Mouse (Mus musculus) B cell, adult 2 months (primary cell): Measurements from ENCODE around the gene Cracr2b.

Experiments
- DNase-seq, 2 experiments: peaks; one replicate each; pipeline ENCODE4 v3.0.0; 2022

Cracr2b gene

DNA sequence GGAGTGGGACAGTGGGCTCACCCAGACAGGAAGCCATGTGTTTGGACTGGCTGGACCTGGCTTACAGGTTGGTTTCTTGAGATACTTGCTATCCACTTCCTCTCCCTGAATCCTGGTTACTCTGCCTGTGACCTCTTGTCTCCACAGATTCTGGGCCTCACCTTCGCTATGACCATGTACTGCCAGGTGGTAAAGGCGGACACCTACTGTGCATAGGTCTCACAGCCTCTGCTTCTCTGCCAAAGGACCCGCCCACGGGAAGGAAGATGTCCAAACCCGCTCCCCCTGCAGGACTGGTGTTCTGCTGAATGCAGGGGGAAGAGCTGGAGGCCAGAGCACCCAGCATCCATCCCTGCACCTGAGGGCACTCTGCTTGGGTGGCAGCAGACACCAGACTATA is 31.8 kb downstream of the Cracr2b start:
- DNase-seq: no peak

DNA sequence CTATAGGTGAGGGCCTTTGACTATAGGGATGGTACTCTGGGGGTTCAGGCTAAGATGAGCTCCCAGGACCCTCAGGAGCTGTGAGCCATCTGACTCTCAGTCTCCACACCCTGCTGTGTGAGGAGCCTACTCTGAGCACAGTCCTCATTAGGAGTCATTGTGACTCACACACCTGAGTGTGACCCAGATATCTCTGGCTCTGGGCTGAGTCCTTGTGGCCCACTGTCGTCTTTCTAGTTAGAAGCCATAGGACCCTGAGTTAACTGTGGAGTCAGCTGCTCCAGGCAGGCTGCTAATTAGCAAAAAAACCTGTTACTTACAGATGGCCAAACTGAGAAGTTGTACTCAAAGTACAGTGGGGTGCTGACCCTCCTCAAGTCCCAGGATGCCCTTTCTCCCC is 32.8 kb downstream of the Cracr2b start:
- no peak for DNase-seq

DNA sequence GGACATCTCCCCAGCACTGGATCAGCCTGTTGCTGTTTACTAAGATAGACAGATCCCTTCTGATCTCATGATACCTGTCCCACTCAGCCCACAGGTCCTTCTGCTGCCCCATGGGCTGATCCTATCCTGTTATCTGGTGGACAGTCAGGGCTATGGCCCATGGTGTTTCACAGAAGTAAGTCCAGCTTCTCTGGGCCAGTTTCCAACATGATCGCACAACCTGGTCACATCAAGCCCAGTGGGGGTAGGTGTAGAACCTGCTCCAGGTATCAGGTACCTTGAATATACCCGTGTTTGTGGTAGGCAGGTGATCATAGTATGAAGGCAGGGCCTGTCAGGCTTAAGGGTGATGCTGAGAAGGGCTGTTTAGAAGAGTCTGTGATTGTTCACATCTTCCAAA is 34.5 kb downstream of the Cracr2b start:
- DNase-seq: no peak

DNA sequence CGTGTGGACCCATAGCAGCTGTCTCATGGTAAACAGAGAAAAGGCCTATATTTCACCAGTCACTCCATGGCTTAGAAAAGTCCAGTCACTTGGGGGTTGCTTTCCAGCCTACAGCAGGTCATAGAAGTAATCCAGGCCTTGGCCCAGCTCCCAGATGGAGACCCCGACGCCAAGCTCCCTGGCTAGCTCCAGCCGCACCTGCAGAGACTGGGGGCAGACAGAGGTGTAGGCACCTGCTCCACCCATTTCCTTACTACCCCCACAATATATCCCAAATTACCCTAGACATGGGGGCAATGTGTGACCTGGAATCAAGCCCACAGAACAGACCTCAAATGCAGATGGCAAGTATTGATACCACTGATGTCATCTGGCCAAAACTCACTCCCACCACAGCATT is 35.0 kb downstream of the Cracr2b start:
- DNase-seq: no peak

DNA sequence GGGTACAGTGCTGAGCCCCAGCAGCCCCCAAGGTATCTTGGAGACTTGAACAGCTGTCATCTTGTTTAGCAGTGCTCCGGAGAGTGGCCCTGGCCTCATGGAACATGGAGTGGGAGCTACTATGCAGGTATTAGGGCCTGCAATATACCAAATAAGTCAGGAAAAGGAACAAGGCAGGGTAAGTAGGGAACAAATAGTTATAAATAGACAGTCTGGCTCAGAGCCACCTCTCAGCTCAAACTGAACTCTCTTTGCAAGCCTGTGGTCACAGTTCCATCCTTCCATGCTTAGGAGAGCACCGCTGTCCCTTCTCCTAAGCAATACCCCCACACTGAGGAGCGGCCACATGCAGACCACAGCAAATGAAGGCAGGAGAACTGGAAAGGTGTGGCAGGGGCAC is 36.7 kb downstream of the Cracr2b start:
- no peak for DNase-seq

DNA sequence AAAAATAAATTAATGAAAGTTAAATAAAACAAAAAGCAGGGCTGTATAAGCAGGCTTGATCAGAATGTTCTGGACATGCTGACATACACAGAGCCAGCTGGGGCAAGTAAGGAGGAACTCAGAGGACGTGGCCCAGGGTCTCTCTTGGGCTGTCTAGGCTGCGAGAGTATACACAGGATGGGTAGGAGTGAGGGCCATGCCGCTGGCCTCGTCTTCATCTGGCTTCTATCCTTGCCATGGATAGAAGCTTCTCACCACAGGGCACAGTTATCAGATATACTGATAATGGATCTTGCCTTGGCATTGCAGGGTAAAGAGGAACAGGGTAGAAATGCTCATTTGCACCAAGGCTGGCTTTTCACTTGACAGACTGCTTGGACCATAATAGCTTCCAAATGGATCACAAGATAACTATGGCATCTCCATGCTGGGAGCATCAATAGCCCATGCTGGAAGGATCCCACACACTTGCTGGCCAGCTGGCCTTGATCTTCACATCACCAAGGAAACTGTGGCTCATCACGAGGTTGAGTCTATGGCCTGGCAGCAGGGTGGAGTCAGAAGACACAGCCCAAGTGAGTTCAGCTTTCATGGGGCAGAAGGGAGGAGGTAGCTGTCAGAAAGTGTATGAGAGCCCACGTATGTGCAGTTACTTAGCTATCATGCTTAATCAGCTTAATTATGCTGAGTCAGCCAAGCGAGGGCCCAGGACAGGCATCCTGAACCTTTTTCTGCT is 41.1 kb downstream of the Cracr2b start:
- DNase-seq: no peak

DNA sequence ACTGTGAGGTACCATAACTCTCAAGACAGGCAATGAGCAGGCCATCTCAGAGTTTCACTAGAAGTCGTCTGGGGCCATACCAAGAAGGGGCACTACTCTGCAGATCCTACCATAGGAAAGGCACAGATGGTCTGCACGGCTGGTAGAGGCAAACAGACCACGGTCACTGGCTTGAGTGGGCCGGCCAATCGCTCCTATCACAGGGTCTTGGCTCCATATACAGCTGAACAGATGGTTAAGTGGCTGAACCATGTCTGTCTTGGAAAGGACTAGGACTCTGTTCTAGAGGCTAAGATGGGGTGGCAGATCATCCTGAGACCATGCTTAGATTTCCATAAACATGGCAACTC is 41.6 kb downstream of the Cracr2b start:
- DNase-seq: no peak

DNA sequence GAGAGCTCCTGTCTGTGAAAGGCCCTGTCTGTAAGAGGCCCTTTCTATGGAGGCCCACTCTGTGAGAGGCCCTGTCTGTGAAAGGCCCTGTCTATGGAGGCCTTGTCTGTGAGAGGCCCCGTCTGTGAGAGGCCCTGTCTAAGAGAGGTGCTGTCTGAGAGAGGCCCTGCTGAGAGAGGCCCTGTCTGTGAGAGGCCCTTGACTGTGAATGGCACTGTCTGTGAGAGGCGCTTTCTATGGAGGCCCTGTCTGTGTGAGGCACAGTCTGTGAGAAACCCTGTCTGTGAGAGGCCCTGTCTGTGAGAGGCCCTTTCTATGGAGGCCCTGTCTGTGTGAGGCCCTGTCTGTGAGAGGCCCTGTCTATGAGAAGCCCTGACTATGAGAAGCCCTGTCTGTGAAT is 45.4 kb downstream of the Cracr2b start:
- DNase-seq: no peak

DNA sequence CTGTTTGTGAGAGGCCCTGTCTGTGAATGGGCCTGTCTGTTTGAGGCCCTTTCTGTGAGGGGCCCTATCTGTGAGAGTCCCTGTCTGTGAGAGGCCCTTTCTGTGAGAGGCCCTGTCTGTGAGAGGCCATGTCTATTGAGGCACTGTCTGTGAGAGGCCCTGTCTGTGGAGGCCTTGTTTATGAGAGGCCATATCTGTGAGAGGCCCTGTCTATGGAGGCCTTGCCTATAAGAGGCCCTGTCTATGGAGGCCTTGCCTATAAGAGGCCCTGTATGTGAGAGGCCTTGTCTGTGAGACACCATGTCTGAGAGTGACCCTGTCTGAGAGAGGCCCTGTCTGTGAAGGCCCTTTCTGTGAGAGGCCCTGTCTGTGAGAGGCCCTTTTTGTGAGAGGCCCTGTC is 47.3 kb downstream of the Cracr2b start:
- DNase-seq: no peak

DNA sequence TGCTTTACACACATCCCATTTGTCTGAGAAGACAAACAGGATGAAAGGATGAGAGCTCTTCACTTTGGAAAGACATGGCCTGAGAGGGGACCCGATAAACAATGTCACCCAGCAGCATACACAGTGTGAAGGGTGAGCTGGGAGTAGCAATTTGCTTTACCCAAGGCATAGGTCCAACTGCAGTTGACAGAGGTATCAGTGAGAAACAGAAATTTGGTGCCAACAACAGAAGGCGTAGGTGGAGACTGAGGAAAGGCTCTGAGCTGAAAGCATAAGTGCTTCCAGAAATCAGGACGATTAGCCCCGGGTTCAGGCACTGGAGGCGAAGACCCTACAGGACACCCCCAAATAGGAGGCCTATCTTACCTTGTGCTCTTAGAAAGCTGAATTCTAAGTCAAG is 49.3 kb downstream of the Cracr2b start:
- DNase-seq: no peak

DNA sequence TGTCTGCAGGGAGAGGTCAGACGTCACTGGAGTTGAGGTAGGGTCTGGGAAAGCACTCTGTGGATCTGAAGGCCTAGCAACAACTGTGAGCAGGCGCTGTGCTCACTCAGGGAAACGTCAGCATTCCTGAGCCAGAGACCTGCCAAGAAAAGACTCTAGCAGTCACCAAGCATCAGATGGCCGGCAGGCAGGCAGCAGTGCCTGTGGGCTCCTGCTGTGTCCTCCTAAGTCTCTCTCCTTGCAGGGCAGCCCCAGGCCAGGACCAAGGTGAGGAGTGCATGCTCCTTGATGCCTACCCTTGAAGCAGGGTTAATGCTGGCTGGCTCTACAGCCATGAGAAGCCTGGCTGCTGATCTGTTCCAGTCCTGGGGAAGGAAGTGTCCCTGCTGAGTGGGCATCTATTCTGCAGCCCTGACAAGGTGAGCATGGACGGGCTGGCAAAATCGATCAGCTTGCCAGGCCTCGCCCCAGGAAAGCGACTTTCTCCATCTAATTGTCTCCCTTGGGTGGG is 49.8 kb downstream of the Cracr2b start:
- no peak for DNase-seq
